Mouse (Mus musculus) neural tube, embryonic 14.5 days (tissue): ENCODE results near the gene Efemp2. TPM values are rescaled to one million over a fixed set of nuclear protein-coding genes. Genes with fewer than 3 reads are reported as not detected.
A peak's percentile ranks its signal among the peaks of the same experiment; 100 is the strongest.

Experiments
- ATAC-seq: fragments of 200-750 bp; cut with Nextera tagmentation; 2 replicates; pipeline ENCODE4 v1.8.0; 2017; ENCODE audit warnings: low read depth, mild to moderate bottlenecking, moderate TSS enrichment, moderate library complexity
- H3K27ac ChIP-seq: fragments of 300-500 bp; sonication (generic); 2 replicates; pipeline ENCODE4 v1.5.1; 2014; ENCODE audit warnings: low read depth, mild to moderate bottlenecking, control low read depth, low read length, moderate library complexity, mixed read lengths
- H3K27me3 ChIP-seq: fragments of 300-500 bp; sonication (generic); 2 replicates; pipeline ENCODE4 v1.6.1; 2014; ENCODE audit warnings: low read length; ENCODE audit not compliant: control insufficient read depth, insufficient read depth
- H3K36me3 ChIP-seq: fragments of 300-500 bp; sonication (generic); 2 replicates; pipeline ENCODE4 v1.6.1; 2014; ENCODE audit warnings: low read length, mixed read lengths; ENCODE audit not compliant: control insufficient read depth, insufficient read depth
- H3K4me1 ChIP-seq: fragments of 300-500 bp; sonication (generic); 2 replicates; pipeline ENCODE4 v1.6.1; 2014; ENCODE audit warnings: low read length; ENCODE audit not compliant: control insufficient read depth, insufficient read depth
- H3K4me2 ChIP-seq: fragments of 300-500 bp; sonication (generic); 2 replicates; pipeline ENCODE4 v1.6.1; 2014; ENCODE audit warnings: mild to moderate bottlenecking, low read depth, low read length, control low read depth
- H3K4me3 ChIP-seq: fragments of 300-500 bp; sonication (generic); 2 replicates; pipeline ENCODE4 v1.5.1; 2014; ENCODE audit warnings: low read depth, low read length, control low read depth, mixed read lengths
- H3K9ac ChIP-seq: fragments of 300-500 bp; sonication (generic); replicated peaks from 2 replicates; pipeline ENCODE4 v1.6.1; 2014; ENCODE audit warnings: low read depth, mild to moderate bottlenecking, control low read depth, low read length, mixed read lengths
- H3K9me3 ChIP-seq: fragments of 300-500 bp; sonication (generic); 2 replicates; pipeline ENCODE4 v1.6.1; 2016; ENCODE audit warnings: low read length; ENCODE audit not compliant: control insufficient read depth
- WGBS: fragments of 180-500 bp; shearing (Covaris S2); extraction: QIAGEN DNeasy Blood & Tissue Kit; methylation state at CpG from one replicate; pipeline ENCODE4 v1.1.7; 2014; 5-methylcytosine and 5-hydroxymethylcytosine counted together
- polyA plus RNA-seq: library from polyadenylated mRNA; unstranded; fragments of >200 nt; fragmentation: Nextera tagmentation; extraction: Ambion mirVana; gene quantifications from 2 replicates; pipeline ENCODE4 v1.2.1, GENCODE M21; 2014

The Efemp2 gene
- polyA plus RNA-seq, 1 experiment from 2014 or later, result 30.4 TPM

- H3K36me3 ChIP-seq, result peaks cover 26% of the 10 kb centered on the region
- 94% methylated on average over 2 of the region's 2 CpGs for WGBS
- H3K4me2 ChIP-seq, result no peak overlapping the region
- no peak overlapping the region for H3K4me3 ChIP-seq
- H3K9me3 ChIP-seq, result no peaks in the 10 kb centered on the region
- H3K4me1 ChIP-seq, result no peaks in the 10 kb centered on the region
- no peaks in the 10 kb centered on the region for H3K27me3 ChIP-seq
- ATAC-seq, result no peak
- H3K9ac ChIP-seq, result no peak overlapping the region
- H3K27ac ChIP-seq, result no peak overlapping the region
These were observed 26.6 kb downstream of the Efemp2 start for GRCm38 (mm10) chr19:5500330-5500875.

- H3K4me2 ChIP-seq, result no peak within 1 kb of the TSS
- no peak within 1 kb of the TSS for H3K4me3 ChIP-seq
- no peaks in the 10 kb centered on the region for H3K4me1 ChIP-seq
- no peak within 1 kb of the TSS for H3K27ac ChIP-seq
- ATAC-seq, result no peak
- no peaks in the 10 kb centered on the region for H3K9me3 ChIP-seq
- peaks cover 3% of the 10 kb centered on the region; the same call in 1 of the 2 replicates for H3K36me3 ChIP-seq
- WGBS, result 50% methylated on average over 16 of the region's 17 CpGs
- no peaks in the 10 kb centered on the region for H3K27me3 ChIP-seq
- no peak within 1 kb of the TSS for H3K9ac ChIP-seq
These were observed 29.9 kb downstream of the Efemp2 start, which contains the start of gene 1700020D05Rik for GRCm38 (mm10) chr19:5503687-5504086. TSS of gene 1700020D05Rik (minus strand) at chr19:5503787.

DNA sequence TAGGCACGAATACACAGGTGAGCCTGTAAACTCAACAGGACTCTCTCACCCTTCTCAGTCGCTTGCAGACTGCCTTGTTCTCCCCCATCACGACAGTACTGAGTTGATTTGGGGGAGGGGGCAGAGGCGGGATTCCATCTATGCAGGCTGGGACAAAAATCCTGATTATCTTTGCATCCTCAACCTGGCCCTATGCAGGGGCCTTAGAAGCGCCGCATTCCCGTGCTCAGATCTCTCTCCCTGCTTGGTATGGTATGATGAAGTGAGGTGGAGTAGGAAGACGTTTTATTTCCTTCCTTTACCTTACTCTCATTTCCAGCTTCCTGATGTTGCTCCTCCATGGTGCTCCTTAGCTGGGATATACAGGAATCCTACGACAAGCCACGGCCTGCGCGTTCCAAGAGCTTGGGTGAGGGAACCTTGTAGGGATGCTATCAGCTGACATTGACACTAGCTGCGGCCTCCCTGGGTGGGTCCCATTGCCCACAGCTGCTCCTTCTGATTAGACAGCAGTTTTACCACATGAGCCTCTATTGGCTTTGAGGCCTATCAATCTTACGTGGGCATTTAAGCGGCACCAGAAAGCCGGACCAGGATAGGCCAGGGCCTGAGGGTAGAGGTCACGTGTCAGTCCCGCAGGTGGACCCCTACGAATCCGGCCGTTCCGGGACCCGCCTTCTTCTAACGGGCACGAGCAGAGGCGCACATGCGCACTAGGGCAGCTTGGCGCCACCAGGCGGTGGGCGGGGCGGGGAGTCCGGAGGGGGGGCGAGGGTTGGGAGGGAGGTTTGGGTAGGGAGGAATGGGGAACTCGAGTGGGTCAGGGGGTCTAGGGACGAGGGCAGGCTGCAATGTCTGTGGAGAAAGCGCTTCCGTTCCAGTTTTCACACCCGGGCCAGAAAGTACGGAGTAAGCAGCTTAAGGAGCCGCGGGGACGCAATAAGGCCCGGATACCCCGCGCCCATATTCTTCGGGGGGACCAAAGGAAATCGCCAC lies 36.6 kb downstream of the Efemp2 start, which contains the start of gene Snx32:
Gene Snx32, minus strand, starts transcription at position 508 of the 996 bp plus-strand sequence.
- peak within 1 kb of the TSS; percentile 62 for H3K27ac ChIP-seq
- WGBS, result 3% methylated on average over 47 of the region's 47 CpGs
- peaks cover 13% of the 10 kb centered on the region; the same call in 1 of the 2 replicates for H3K4me1 ChIP-seq
- peak within 1 kb of the TSS; percentile 38 for H3K4me3 ChIP-seq
- H3K36me3 ChIP-seq, result no peaks in the 10 kb centered on the region
- H3K9ac ChIP-seq, result peak within 1 kb of the TSS; percentile 61
- ATAC-seq, result peak; percentile 99
- no peaks in the 10 kb centered on the region for H3K27me3 ChIP-seq
- peak within 1 kb of the TSS; percentile 84 for H3K4me2 ChIP-seq
- H3K9me3 ChIP-seq, result no peaks in the 10 kb centered on the region

GRCm38 (mm10) chr19:5511074-5511632 lies 37.4 kb downstream of the Efemp2 start:
- Histone ChIP-seq H3K9me3 (no peaks in the 10 kb centered on the region), H3K27ac (no peak overlapping the region), H3K4me1 (peaks cover 13% of the 10 kb centered on the region; the same call in 1 of the 2 replicates), H3K4me3 (peak overlapping the region; percentile 38), H3K36me3 (no peaks in the 10 kb centered on the region), H3K27me3 (no peaks in the 10 kb centered on the region), H3K9ac (peak overlapping the region; percentile 61), H3K4me2 (peak overlapping the region; percentile 84)
- no peak for ATAC-seq
- WGBS, result 49% methylated on average over 15 of the region's 15 CpGs

GRCm38 (mm10) chr19:5512091-5513004 lies 38.6 kb downstream of the Efemp2 start:
- Histone ChIP-seq H3K4me1 (peaks cover 13% of the 10 kb centered on the region; the same call in 1 of the 2 replicates), H3K4me2 (peak overlapping the region; percentile 11; the same call in 1 of the 2 replicates), H3K4me3 (no peak overlapping the region), H3K27me3 (no peaks in the 10 kb centered on the region), H3K36me3 (no peaks in the 10 kb centered on the region), H3K9me3 (no peaks in the 10 kb centered on the region), H3K27ac (no peak overlapping the region), H3K9ac (no peak overlapping the region)
- no peak for ATAC-seq
- WGBS, result 87% methylated on average over 12 of the region's 12 CpGs

DNA sequence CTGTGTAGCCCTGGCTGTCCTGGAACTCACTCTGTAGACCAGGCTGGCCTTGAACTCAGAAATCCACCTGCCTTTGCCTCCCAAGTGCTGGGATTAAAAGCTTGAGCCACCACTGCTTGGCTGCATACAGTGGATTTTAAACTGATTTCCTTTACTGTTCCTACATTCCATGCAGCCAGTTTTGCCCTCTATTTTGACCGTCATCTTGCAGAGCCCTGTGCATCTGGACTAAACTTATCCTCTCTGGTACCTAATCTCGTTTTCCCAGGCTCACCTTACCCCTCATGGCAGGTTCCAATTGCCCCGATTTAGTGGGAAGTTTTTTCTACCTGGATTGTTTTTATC lies 39.2 kb downstream of the Efemp2 start:
- peaks cover 13% of the 10 kb centered on the region; the same call in 1 of the 2 replicates for H3K4me1 ChIP-seq
- ATAC-seq, result no peak
- H3K27ac ChIP-seq, result no peak overlapping the region
- no peak overlapping the region for H3K4me3 ChIP-seq
- no peaks in the 10 kb centered on the region for H3K36me3 ChIP-seq
- WGBS, result 84% methylated on average over 3 of the region's 3 CpGs
- no peak overlapping the region for H3K4me2 ChIP-seq
- no peaks in the 10 kb centered on the region for H3K27me3 ChIP-seq
- no peak overlapping the region for H3K9ac ChIP-seq
- no peaks in the 10 kb centered on the region for H3K9me3 ChIP-seq

- Histone ChIP-seq H3K27ac (no peak overlapping the region), H3K9me3 (no peaks in the 10 kb centered on the region), H3K27me3 (no peaks in the 10 kb centered on the region), H3K9ac (no peak overlapping the region), H3K36me3 (no peaks in the 10 kb centered on the region), H3K4me2 (no peak overlapping the region), H3K4me1 (peaks cover 4% of the 10 kb centered on the region; the same call in 1 of the 2 replicates), H3K4me3 (no peak overlapping the region)
- ATAC-seq, result no peak
- 71% methylated on average over 7 of the region's 7 CpGs for WGBS
These were observed 42.4 kb downstream of the Efemp2 start for GRCm38 (mm10) chr19:5515840-5516777.
